Mouse (Mus musculus): ENCODE data around the gene Ttc19.

GRCm38 (mm10) chr11:62268381-62268780, 12.9 kb upstream of the Ttc19 start:
- TF ChIP-seq POLR2A (IDR thresholded peaks at IDR 0.05; ENCODE audit: control insufficient read depth, extremely low read depth, insufficient read depth, low read length, poor library complexity): no peak
- TF ChIP-seq CTCF (IDR thresholded peaks at IDR 0.05; ENCODE audit: borderline replicate concordance, control insufficient read depth, extremely low read depth, insufficient read depth, low read length, poor library complexity): no peak
